Mouse (Mus musculus) midbrain, embryonic 13.5 days (tissue): ENCODE results near the gene Dus2. TPM values are rescaled to one million over a fixed set of nuclear protein-coding genes. Genes with fewer than 3 reads are reported as not detected.
A peak's percentile ranks its signal among the peaks of the same experiment; 100 is the strongest.

ENCODE experiments used
- ATAC-seq: fragments of 200-750 bp; cut with Nextera tagmentation; 2 replicates; pipeline ENCODE4 v1.8.0; 2017; ENCODE audit warnings: mild to moderate bottlenecking, moderate TSS enrichment, moderate library complexity
- H3K27ac ChIP-seq: fragments of 300-500 bp; sonication (generic); 2 replicates; pipeline ENCODE4 v1.5.1; 2015; ENCODE audit warnings: inconsistent platforms, mild to moderate bottlenecking, moderate library complexity
- H3K27me3 ChIP-seq: fragments of 300-500 bp; sonication (generic); 2 replicates; pipeline ENCODE4 v1.6.1; 2015; ENCODE audit warnings: mild to moderate bottlenecking, inconsistent platforms
- H3K36me3 ChIP-seq: fragments of 300-500 bp; sonication (generic); 2 replicates; pipeline ENCODE4 v1.6.1; 2015; ENCODE audit warnings: mild to moderate bottlenecking, inconsistent platforms
- H3K4me1 ChIP-seq: fragments of 300-500 bp; sonication (generic); replicated peaks from 2 replicates; pipeline ENCODE4 v1.6.1; 2015; ENCODE audit warnings: inconsistent platforms
- H3K4me2 ChIP-seq: fragments of 300-500 bp; sonication (generic); replicated peaks from 2 replicates; pipeline ENCODE4 v1.6.1; 2015; ENCODE audit warnings: moderate library complexity, mild to moderate bottlenecking, inconsistent platforms
- H3K4me3 ChIP-seq: fragments of 300-500 bp; sonication (generic); replicated peaks from 2 replicates; pipeline ENCODE4 v1.5.1; 2015; ENCODE audit warnings: mild to moderate bottlenecking, inconsistent platforms
- H3K9ac ChIP-seq: fragments of 300-500 bp; sonication (generic); replicated peaks from 2 replicates; pipeline ENCODE4 v1.6.1; 2015; ENCODE audit warnings: mild to moderate bottlenecking, inconsistent platforms
- H3K9me3 ChIP-seq: fragments of 300-500 bp; sonication (generic); 2 replicates; pipeline ENCODE4 v1.6.1; 2016; ENCODE audit warnings: mild to moderate bottlenecking, inconsistent platforms
- WGBS: fragments of 180-500 bp; shearing (Covaris S2); methylation state at CpG from one replicate; pipeline ENCODE4 v1.1.7; 2015; 5-methylcytosine and 5-hydroxymethylcytosine counted together
- microRNA-seq: library from miRNA; unstranded; fragments of <30 nt; microRNA quantifications from one replicate; pipeline ENCODE4, GENCODE M21; 2016
- polyA plus RNA-seq: library from polyadenylated mRNA; unstranded; fragments of >200 nt; fragmentation: Nextera tagmentation; extraction: Ambion mirVana; gene quantifications from 2 replicates; pipeline ENCODE4 v1.2.1, GENCODE M21; 2015

Gene Dus2
- polyA plus RNA-seq, 1 experiment from 2014 or later = 23.0 TPM

DNA sequence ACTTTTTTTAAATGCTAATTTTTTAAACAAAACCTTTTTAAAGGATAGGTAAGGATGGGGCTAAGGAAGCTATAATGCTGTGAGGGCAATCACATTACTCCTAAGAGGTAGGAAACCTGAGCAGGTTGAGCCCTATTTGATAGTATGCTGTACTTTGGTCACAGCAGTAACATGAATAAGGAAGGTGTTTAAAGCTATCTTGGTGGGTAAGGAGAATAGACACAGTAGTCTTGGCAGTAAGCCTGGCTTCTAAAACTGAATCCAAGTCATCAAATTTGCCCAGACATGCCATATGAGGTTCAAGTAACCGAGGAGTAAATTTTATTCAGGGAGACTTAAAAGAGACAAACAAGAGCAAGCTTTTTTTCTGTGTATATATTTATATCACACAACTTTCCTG, 78.4 kb downstream of the Dus2 start:
- Histone ChIP-seq H3K4me1 (no peaks in the 10 kb centered on the region), H3K36me3 (no peaks in the 10 kb centered on the region), H3K9me3 (no peaks in the 10 kb centered on the region), H3K27me3 (no peaks in the 10 kb centered on the region), H3K4me2 (no peak overlapping the region), H3K9ac (no peak overlapping the region), H3K4me3 (no peak overlapping the region), H3K27ac (no peak overlapping the region)
- 74% methylated on average over 1 of the region's 1 CpGs for WGBS
- no peak for ATAC-seq

DNA sequence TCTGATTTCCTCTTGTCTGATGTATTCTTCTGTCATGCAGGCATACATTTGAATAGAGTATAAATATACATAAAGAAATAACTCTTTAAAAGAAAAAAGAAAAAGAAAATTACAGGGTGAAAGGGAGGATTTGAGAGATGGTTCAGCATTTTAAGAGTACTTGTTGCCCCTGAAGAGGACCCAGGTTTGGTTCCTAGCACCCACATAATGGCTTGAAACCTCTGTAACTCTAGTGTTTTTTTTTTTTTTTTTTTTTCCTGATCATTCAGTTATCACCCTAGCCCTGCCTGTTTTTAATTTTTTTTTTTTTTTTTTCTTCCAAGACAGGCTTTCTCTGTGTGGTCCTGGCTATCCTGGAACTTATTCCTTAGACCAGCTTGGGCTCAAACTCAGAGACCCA, 81.0 kb downstream of the Dus2 start:
- Histone ChIP-seq H3K27me3 (no peaks in the 10 kb centered on the region), H3K9ac (no peak overlapping the region), H3K36me3 (no peaks in the 10 kb centered on the region), H3K9me3 (no peaks in the 10 kb centered on the region), H3K4me3 (no peak overlapping the region), H3K4me1 (no peaks in the 10 kb centered on the region), H3K4me2 (no peak overlapping the region), H3K27ac (no peak overlapping the region)
- no peak for ATAC-seq

DNA sequence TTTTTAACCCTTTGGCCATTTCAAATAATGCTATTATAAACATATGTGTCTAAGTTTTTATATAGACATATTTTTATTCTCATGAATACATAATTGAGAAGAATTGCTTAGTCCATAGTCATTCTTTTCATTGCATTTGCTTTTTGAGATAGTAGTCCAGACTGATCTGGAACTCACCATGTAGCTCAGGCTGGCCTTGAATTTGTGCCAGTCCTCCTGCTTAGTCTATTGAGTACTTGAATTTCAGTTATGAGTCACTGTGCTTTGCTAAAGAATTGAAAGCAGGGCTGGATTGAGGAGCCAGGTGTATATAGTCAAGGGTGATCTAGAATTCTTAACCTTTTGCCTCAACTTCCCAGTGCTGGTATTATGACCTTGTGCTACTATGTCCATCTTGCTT, 83.1 kb downstream of the Dus2 start:
- no peaks in the 10 kb centered on the region for H3K27me3 ChIP-seq
- H3K36me3 ChIP-seq = peaks cover 7% of the 10 kb centered on the region
- H3K4me3 ChIP-seq = no peak overlapping the region
- no peak for ATAC-seq
- no peaks in the 10 kb centered on the region for H3K4me1 ChIP-seq
- H3K9me3 ChIP-seq = no peaks in the 10 kb centered on the region
- no peak overlapping the region for H3K9ac ChIP-seq
- no peak overlapping the region for H3K4me2 ChIP-seq
- no peak overlapping the region for H3K27ac ChIP-seq

DNA sequence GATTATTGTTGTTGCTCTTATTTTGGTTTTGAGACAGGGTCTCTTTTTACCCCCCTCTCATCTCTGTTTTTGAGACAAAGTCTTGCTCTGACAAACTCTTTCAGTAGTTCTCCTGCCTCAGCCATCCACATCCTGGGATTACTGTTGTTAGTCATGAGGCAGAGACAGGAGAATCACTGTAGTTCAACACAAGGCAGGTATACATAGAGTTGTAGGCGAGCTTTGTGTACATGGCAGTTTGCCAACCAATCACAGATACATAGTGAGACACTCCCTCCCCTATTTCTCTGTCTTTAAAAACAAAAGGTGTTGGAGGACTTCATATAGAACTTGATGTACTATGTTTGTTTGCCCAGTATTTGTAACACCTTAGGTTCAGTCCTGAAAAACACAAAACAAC, 83.5 kb downstream of the Dus2 start:
- ATAC-seq = no peak
- H3K4me1 ChIP-seq = no peaks in the 10 kb centered on the region
- H3K27me3 ChIP-seq = no peaks in the 10 kb centered on the region
- no peak overlapping the region for H3K27ac ChIP-seq
- no peak overlapping the region for H3K4me2 ChIP-seq
- 84% methylated on average over 1 of the region's 1 CpGs for whole genome bisulfite sequencing
- peaks cover 11% of the 10 kb centered on the region for H3K36me3 ChIP-seq
- no peaks in the 10 kb centered on the region for H3K9me3 ChIP-seq
- H3K4me3 ChIP-seq = no peak overlapping the region
- no peak overlapping the region for H3K9ac ChIP-seq

DNA sequence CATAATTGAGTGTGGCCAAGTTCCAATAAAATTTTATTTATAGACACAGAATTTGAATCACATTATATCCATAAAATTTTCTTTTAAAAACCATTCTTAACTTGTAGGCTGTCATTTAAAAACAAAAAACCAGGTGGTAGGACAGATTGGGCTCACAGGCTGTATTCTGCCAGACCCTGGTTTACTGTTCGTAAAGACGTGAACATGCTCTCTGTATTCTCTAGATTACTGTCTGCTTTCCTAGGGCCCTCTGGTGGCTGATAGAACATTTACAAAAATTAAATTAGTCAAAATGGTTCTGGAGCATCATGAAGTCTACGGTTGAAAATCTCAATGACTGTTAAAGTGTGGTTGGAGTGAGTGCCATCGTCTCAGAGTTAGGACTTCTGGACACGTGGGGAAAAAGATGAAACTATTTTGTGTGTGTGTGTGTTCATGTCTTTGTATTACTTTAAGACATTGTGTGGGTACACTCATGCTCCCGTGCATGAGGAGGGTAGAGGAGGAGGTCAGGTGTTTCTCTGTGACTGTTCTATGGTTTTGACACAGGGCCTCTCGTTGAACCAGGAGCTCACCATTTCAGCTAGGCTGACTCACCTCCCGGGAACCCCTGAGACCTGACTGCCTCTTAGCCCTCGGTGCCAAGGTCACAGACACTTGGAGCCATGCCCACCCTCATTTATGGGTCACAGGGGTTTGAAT, 84.2 kb downstream of the Dus2 start:
- 88% methylated on average over 9 of the region's 9 CpGs for WGBS
- Histone ChIP-seq H3K27ac (no peak overlapping the region), H3K36me3 (peaks cover 11% of the 10 kb centered on the region), H3K9ac (no peak overlapping the region), H3K4me3 (no peak overlapping the region), H3K4me1 (no peaks in the 10 kb centered on the region), H3K9me3 (no peaks in the 10 kb centered on the region), H3K27me3 (no peaks in the 10 kb centered on the region), H3K4me2 (no peak overlapping the region)
- no peak for ATAC-seq

DNA sequence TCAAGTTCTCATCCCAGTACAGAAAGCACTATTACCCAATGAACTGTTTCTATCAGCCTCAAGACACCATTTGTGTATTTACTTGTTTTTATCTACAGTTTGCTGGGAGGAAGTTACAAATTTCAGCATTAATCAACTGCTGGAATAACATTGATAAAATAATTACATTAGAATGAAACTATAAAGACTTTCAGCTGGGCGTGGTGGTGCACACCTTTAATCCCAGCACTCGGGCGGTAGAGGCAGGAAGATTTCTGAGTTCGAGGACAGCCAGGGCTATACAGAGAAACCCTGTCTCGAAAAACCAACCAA, 84.7 kb downstream of the Dus2 start:
- no peak overlapping the region for H3K27ac ChIP-seq
- peaks cover 11% of the 10 kb centered on the region for H3K36me3 ChIP-seq
- no peaks in the 10 kb centered on the region for H3K27me3 ChIP-seq
- no peaks in the 10 kb centered on the region for H3K9me3 ChIP-seq
- no peak for ATAC-seq
- H3K4me2 ChIP-seq = no peak overlapping the region
- H3K4me1 ChIP-seq = no peaks in the 10 kb centered on the region
- 96% methylated on average over 5 of the region's 5 CpGs for WGBS
- no peak overlapping the region for H3K4me3 ChIP-seq
- no peak overlapping the region for H3K9ac ChIP-seq

DNA sequence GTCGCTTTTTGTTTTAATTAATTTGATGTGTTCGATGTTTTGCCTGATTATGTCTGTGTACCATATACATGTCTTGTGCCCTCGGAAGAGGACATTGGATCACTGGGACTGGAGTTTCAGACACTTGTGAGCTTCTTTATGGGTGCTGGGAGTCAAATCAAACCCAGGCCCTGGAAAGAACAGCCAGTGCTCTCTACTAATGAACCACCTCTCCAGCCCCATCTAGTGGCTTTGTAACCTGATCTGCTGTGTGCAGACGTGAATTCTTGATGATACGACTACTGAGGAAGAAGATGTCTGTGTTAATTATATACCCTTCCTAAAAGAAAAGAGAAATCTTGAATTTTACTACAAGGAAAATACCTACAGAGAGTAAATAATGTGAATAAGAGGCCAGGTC, 85.5 kb downstream of the Dus2 start:
- no peaks in the 10 kb centered on the region for H3K27me3 ChIP-seq
- H3K4me2 ChIP-seq = no peak overlapping the region
- H3K4me3 ChIP-seq = no peak overlapping the region
- no peak overlapping the region for H3K9ac ChIP-seq
- H3K4me1 ChIP-seq = no peaks in the 10 kb centered on the region
- no peaks in the 10 kb centered on the region for H3K9me3 ChIP-seq
- H3K36me3 ChIP-seq = peaks cover 11% of the 10 kb centered on the region
- WGBS = 79% methylated on average over 5 of the region's 5 CpGs
- ATAC-seq = no peak
- no peak overlapping the region for H3K27ac ChIP-seq

DNA sequence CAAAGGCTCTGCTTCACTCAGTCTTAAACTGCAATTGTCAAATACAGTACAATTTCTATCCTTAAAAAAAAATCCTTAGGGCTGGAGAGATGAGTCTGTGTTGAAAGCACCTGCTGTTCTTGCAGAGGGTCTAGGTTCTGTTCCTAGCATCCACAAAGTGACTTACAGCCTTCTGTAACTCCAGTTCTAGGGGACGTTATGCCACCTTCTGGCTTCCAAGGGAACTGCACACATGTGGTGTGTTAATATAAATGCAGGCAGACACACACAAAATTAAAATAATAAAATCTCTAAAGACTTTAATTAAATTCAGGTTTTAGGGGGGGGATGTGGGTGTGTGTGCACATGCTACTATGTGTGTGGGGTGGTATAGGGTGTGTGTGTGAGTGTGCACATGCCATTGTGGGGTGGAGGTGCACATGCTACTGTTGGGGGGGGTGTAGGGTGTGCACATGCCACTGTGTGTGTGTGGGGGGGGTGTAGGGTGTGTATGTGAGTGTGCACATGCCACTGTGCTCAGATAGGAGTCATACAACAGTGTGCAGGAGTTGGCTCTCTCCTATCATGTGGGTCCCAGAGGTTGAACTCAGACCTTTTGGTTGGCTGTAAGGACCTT, 86.4 kb downstream of the Dus2 start:
- no peaks in the 10 kb centered on the region for H3K9me3 ChIP-seq
- H3K27ac ChIP-seq = no peak overlapping the region
- H3K27me3 ChIP-seq = no peaks in the 10 kb centered on the region
- H3K4me1 ChIP-seq = no peaks in the 10 kb centered on the region
- no peak overlapping the region for H3K4me2 ChIP-seq
- H3K4me3 ChIP-seq = no peak overlapping the region
- H3K36me3 ChIP-seq = peaks cover 12% of the 10 kb centered on the region
- WGBS = 100% methylated on average over 1 of the region's 1 CpGs
- H3K9ac ChIP-seq = no peak overlapping the region
- ATAC-seq = peak; percentile 48; the same call in 1 of the 2 replicates

DNA sequence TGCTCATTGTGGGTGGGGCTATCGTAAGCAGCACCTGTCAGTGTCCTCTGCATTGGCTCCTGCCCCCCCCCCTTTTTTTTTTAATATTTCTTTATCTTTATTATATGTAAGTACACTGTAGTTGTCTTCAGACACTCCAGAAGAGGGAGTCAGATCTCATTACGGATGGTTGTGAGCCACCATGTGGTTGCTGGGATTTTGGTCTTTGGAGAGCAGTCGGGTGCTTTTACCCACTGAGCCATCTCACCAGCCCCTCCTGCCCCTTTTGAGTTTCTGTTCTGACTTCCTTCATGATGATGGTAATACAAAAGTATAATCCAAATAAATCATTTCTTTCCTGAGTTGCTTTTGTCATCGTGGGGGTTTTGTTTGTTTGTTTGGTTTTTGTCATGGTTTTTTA, 111.2 kb downstream of the Dus2 start:
- ATAC-seq = no peak
- 92% methylated on average over 4 of the region's 4 CpGs for WGBS
- H3K4me2 ChIP-seq = no peak overlapping the region

More for the DNA sequence above, 111.2 kb downstream of the Dus2 start:
- Histone ChIP-seq H3K27ac (no peak overlapping the region), H3K9me3 (no peaks in the 10 kb centered on the region), H3K4me1 (no peaks in the 10 kb centered on the region), H3K9ac (no peak overlapping the region), H3K4me3 (no peak overlapping the region), H3K27me3 (no peaks in the 10 kb centered on the region), H3K36me3 (peaks cover 26% of the 10 kb centered on the region)

Small RNA genes lying within 50 kb of the gene (microRNA-seq; reads per million reads assigned to microRNA genes)
- not detected for gene Mir7074

Other genes starting within 250 kb of the Dus2 start
- 90.0 and 92.7 TPM in 2 replicates for gene Gfod2, start 232.7 kb upstream of the Dus2 start, polyA plus RNA-seq
- gene Ranbp10, start 164.0 kb upstream of the Dus2 start, polyA plus RNA-seq = 13.8 and 15.9 TPM in 2 replicates
- 0.36 and 0.58 TPM in 2 replicates for gene Tsnaxip1, start 163.6 kb upstream of the Dus2 start, polyA plus RNA-seq
- gene Cenpt, start 138.1 kb upstream of the Dus2 start, polyA plus RNA-seq = 60.9 and 64.9 TPM in 2 replicates
- 58.9 and 62.2 TPM in 2 replicates for gene Thap11, start 136.2 kb upstream of the Dus2 start, polyA plus RNA-seq
- gene Nutf2, start 130.8 kb upstream of the Dus2 start, polyA plus RNA-seq = 253 and 263 TPM in 2 replicates
- gene Edc4, start 110.5 kb upstream of the Dus2 start, polyA plus RNA-seq = 54.6 and 56.6 TPM in 2 replicates
- gene Nrn1l, start 97.8 kb upstream of the Dus2 start, polyA plus RNA-seq = 0.49 and 0.75 TPM in 2 replicates
- 13.5 and 14.7 TPM in 2 replicates for gene Pskh1, start 90.9 kb upstream of the Dus2 start, polyA plus RNA-seq
- 2.6 and 2.9 TPM in 2 replicates for gene Ctrl, start 57.5 kb upstream of the Dus2 start, polyA plus RNA-seq
- 38.7 and 40.3 TPM in 2 replicates for gene Psmb10, start 52.9 kb upstream of the Dus2 start, polyA plus RNA-seq
- gene Lcat, start 48.0 kb upstream of the Dus2 start, polyA plus RNA-seq = 0.30 and 0.54 TPM in 2 replicates
- 5.2 and 5.6 TPM in 2 replicates for gene Slc12a4, start 25.2 kb upstream of the Dus2 start, polyA plus RNA-seq
- gene Dpep3, start 11.9 kb upstream of the Dus2 start, polyA plus RNA-seq = not detected in 2 replicates
- gene Dpep2nb, start 14.6 kb downstream of the Dus2 start, polyA plus RNA-seq = not detected in 2 replicates
- 19.1 and 20.6 TPM in 2 replicates for gene Ddx28, start 20.5 kb downstream of the Dus2 start, polyA plus RNA-seq
- gene Nfatc3, start 67.5 kb downstream of the Dus2 start, polyA plus RNA-seq = 3.9 and 4.4 TPM in 2 replicates
- 0.09 TPM in 1 of 2 replicates, not detected in the other for gene Esrp2, start 145.6 kb downstream of the Dus2 start, polyA plus RNA-seq
- gene Pla2g15, start 159.1 kb downstream of the Dus2 start, polyA plus RNA-seq = 16.8 and 18.4 TPM in 2 replicates
- gene Slc7a6, start 177.5 kb downstream of the Dus2 start, polyA plus RNA-seq = 76.0 and 81.0 TPM in 2 replicates
- 36.6 and 42.6 TPM in 2 replicates for gene Slc7a6os, start 219.6 kb downstream of the Dus2 start, polyA plus RNA-seq
- gene Prmt7, start 219.6 kb downstream of the Dus2 start, polyA plus RNA-seq = 57.8 and 62.6 TPM in 2 replicates